Mouse (Mus musculus) neutrophil, adult 65 days (primary cell): ENCODE measurements around the gene Flywch2. TPM values are rescaled to one million over a fixed set of nuclear protein-coding genes. Genes with fewer than 3 reads are reported as not detected.

Experiments used
- total RNA-seq: library from RNA; stranded (reverse); gene quantifications from 2 replicates; pipeline ENCODE4 v1.2.4, GENCODE M21; 2023

Gene Flywch2
- total RNA-seq = not detected in 2 replicates

DNA sequence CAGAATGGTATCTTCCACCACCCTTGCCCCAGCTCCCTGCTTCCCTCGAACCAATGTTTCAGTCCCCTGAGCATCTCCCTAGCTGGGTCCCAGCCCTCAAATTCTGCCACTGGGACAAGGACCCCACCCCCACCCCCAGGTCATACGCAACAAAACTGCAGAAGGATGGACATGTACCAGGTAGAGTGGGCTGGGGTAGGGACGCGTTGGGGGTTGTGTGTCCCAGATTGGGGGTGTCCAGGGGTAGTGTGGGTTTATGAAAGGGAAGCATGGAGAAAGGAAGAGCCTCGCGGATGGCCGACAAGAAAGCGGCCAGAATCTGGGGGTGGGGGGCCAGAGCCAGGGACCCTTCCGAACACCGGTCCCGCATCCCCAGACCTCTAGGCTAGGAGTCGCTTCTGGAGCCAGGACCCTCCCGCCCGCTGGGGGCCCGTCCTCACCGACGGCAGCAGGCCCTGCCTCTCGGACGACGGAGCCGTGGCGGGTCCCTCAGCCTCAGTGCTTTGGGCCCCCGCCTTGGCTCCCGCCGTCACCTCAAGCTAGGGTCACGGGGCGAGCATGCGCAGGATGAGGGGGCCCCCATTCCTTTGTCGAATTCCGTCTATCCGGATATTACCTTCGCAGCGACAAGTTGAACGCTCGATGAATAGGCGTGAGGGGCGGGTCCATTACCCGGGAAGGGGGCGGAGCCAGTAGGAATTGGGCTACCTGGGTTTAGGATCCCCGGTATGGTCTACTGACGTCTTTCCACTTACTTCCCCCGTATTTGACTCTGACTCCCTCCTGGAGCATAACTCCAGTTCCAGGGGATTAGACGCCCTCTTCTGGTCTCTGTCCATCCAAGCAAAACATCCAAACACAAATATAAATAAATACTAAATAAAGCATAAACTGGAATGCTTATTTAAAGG lies at the start of gene Flywch2:
Flywch2 (minus strand) TSS at position 521 of the 911 bp plus-strand sequence.

GRCm38 (mm10) chr17:23829064-23829619 lies 43.3 kb upstream of the Flywch2 start, which contains the start of gene Elob:
Gene Elob, minus strand, starts transcription at chr17:23829136.

GRCm38 (mm10) chr17:23790269-23791078 lies 4.6 kb upstream of the Flywch2 start, which contains the start of gene Srrm2:
Gene Srrm2, plus strand, starts transcription at chr17:23790532.

GRCm38 (mm10) chr17:23771284-23772218 lies 14.3 kb downstream of the Flywch2 start, which contains the start of gene Flywch1:
Gene Flywch1, minus strand, starts transcription at chr17:23771602.

GRCm38 (mm10) chr17:23745301-23746251 lies 40.3 kb downstream of the Flywch2 start, which contains the start of gene Kremen2:
Gene Kremen2, minus strand, starts transcription at chr17:23745833.

DNA sequence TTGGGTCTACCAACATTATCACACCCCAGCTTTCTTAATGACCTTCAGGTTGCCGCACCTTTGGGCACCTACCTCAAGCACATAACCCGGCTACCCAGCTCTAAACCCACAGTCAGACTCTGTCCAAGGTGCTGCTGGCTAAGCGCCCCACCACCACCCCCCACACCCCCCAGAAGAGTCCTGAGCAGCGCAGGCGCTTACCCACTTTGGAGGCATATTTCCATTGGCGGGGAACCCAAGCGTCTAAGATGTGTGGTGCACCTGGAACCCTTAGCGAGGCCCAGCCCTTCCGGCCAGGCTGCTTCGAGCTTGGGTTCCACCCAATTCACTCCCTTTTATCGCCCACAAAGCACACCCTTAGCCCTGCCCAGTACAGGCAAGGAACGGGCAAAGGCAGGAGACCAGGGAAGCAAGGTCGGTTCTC lies 45.3 kb downstream of the Flywch2 start, which contains the start of gene Paqr4:
Paqr4 (minus strand) TSS at position 270 of the 424 bp plus-strand sequence.

Other genes starting within 250 kb of the Flywch2 start
- 1.4 and 2.5 TPM in 2 replicates for gene Zfp213, start 221.8 kb downstream of the Flywch2 start, total RNA-seq
- not detected in 2 replicates for gene Zfp13, start 186.6 kb downstream of the Flywch2 start, total RNA-seq
- gene Zscan10, start 185.2 kb downstream of the Flywch2 start, total RNA-seq = 0.27 TPM in 1 of 2 replicates, not detected in the other
- 177 and 198 TPM in 2 replicates for gene Mmp25, start 140.8 kb downstream of the Flywch2 start, total RNA-seq
- 2.2 and 2.5 TPM in 2 replicates for gene Bicdl2, start 125.6 kb downstream of the Flywch2 start, total RNA-seq
- gene Hcfc1r1, start 112.5 kb downstream of the Flywch2 start, total RNA-seq = 50.8 and 57.7 TPM in 2 replicates
- gene Thoc6, start 112.2 kb downstream of the Flywch2 start, total RNA-seq = 14.7 and 18.6 TPM in 2 replicates
- 12.7 and 14.8 TPM in 2 replicates for gene Tnfrsf12a, start 108.6 kb downstream of the Flywch2 start, total RNA-seq
- gene Cldn6, start 106.8 kb downstream of the Flywch2 start, total RNA-seq = not detected in 2 replicates
- not detected in 2 replicates for gene Cldn9, start 102.1 kb downstream of the Flywch2 start, total RNA-seq
- 0.28 TPM in 1 of 2 replicates, not detected in the other for gene 1520401A03Rik, start 63.3 kb downstream of the Flywch2 start, total RNA-seq
- 39.1 and 51.5 TPM in 2 replicates for gene Pkmyt1, start 59.7 kb downstream of the Flywch2 start, total RNA-seq
- gene Paqr4, start 45.2 kb downstream of the Flywch2 start, total RNA-seq = 2.1 and 2.5 TPM in 2 replicates
- gene Kremen2, start 40.2 kb downstream of the Flywch2 start, total RNA-seq = not detected in 2 replicates
- gene Flywch1, start 14.5 kb downstream of the Flywch2 start, total RNA-seq = 6.7 and 7.9 TPM in 2 replicates
- 630 and 877 TPM in 2 replicates for gene Srrm2, start 4.5 kb upstream of the Flywch2 start, total RNA-seq
- gene Elob, start 43.1 kb upstream of the Flywch2 start, total RNA-seq = 121 and 182 TPM in 2 replicates
- gene Prss33, start 50.0 kb upstream of the Flywch2 start, total RNA-seq = not detected in 2 replicates
- not detected in 2 replicates for gene Prss32, start 57.8 kb upstream of the Flywch2 start, total RNA-seq
- not detected in 2 replicates for gene Prss41, start 58.1 kb upstream of the Flywch2 start, total RNA-seq
- gene Prss21, start 82.0 kb upstream of the Flywch2 start, total RNA-seq = not detected in 2 replicates
- gene Dcpp1, start 94.8 kb upstream of the Flywch2 start, total RNA-seq = not detected in 2 replicates
- not detected in 2 replicates for gene Dcpp2, start 94.8 kb upstream of the Flywch2 start, total RNA-seq
- not detected in 2 replicates for gene Dcpp3, start 131.4 kb upstream of the Flywch2 start, total RNA-seq
- gene Sbp, start 155.6 kb upstream of the Flywch2 start, total RNA-seq = not detected in 2 replicates
- gene Sbpl, start 169.2 kb upstream of the Flywch2 start, total RNA-seq = not detected in 2 replicates
- gene Prss30, start 194.5 kb upstream of the Flywch2 start, total RNA-seq = not detected in 2 replicates
- gene Prss22, start 212.0 kb upstream of the Flywch2 start, total RNA-seq = not detected in 2 replicates